Mouse (Mus musculus) neural tube, embryonic 14.5 days (tissue): Measurements from ENCODE around the gene Micu1. TPM values are rescaled to one million over a fixed set of nuclear protein-coding genes. Genes with fewer than 3 reads are reported as not detected.
A peak's percentile ranks its signal among the peaks of the same experiment; 100 is the strongest.

Experiments used
- ATAC-seq: fragments of 200-750 bp; cut with Nextera tagmentation; 2 replicates; pipeline ENCODE4 v1.8.0; 2017; ENCODE audit warnings: low read depth, mild to moderate bottlenecking, moderate TSS enrichment, moderate library complexity
- H3K27ac ChIP-seq: fragments of 300-500 bp; sonication (generic); 2 replicates; pipeline ENCODE4 v1.5.1; 2014; ENCODE audit warnings: low read depth, mild to moderate bottlenecking, control low read depth, low read length, moderate library complexity, mixed read lengths
- H3K27me3 ChIP-seq: fragments of 300-500 bp; sonication (generic); 2 replicates; pipeline ENCODE4 v1.6.1; 2014; ENCODE audit warnings: low read length; ENCODE audit not compliant: control insufficient read depth, insufficient read depth
- H3K36me3 ChIP-seq: fragments of 300-500 bp; sonication (generic); 2 replicates; pipeline ENCODE4 v1.6.1; 2014; ENCODE audit warnings: low read length, mixed read lengths; ENCODE audit not compliant: control insufficient read depth, insufficient read depth
- H3K4me1 ChIP-seq: fragments of 300-500 bp; sonication (generic); 2 replicates; pipeline ENCODE4 v1.6.1; 2014; ENCODE audit warnings: low read length; ENCODE audit not compliant: control insufficient read depth, insufficient read depth
- H3K4me2 ChIP-seq: fragments of 300-500 bp; sonication (generic); 2 replicates; pipeline ENCODE4 v1.6.1; 2014; ENCODE audit warnings: mild to moderate bottlenecking, low read depth, low read length, control low read depth
- H3K4me3 ChIP-seq: fragments of 300-500 bp; sonication (generic); 2 replicates; pipeline ENCODE4 v1.5.1; 2014; ENCODE audit warnings: low read depth, low read length, control low read depth, mixed read lengths
- H3K9ac ChIP-seq: fragments of 300-500 bp; sonication (generic); replicated peaks from 2 replicates; pipeline ENCODE4 v1.6.1; 2014; ENCODE audit warnings: low read depth, mild to moderate bottlenecking, control low read depth, low read length, mixed read lengths
- H3K9me3 ChIP-seq: fragments of 300-500 bp; sonication (generic); 2 replicates; pipeline ENCODE4 v1.6.1; 2016; ENCODE audit warnings: low read length; ENCODE audit not compliant: control insufficient read depth
- WGBS: fragments of 180-500 bp; shearing (Covaris S2); extraction: QIAGEN DNeasy Blood & Tissue Kit; methylation state at CpG from one replicate; pipeline ENCODE4 v1.1.7; 2014; 5-methylcytosine and 5-hydroxymethylcytosine counted together
- polyA plus RNA-seq: library from polyadenylated mRNA; unstranded; fragments of >200 nt; fragmentation: Nextera tagmentation; extraction: Ambion mirVana; gene quantifications from 2 replicates; pipeline ENCODE4 v1.2.1, GENCODE M21; 2014

The Micu1 gene
- polyA plus RNA-seq, 1 experiment from 2014 or later = 93.9 TPM

GRCm38 (mm10) chr10:59857157-59857556 lies 154.9 kb downstream of the Micu1 start:
- 71% methylated on average over 5 of the region's 5 CpGs for WGBS

DNA sequence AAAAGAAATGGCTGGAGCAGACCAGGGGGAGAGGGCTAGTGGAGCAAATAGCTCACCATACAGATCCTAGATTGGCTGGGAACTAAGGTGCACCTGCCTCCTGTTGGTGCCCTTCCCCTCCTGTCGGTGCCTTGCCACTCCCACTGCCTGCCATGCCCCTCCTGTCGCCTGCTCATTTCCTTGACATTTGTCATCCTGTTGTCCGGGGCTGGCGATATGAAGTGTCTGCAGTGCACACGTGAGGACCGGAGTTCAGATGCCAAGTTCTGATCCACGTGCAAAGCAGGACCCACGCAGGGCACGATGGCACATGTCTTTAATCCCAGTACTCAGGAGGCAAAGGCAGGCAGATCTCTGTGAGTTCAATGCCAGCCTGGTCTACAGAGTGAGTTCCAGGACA lies 158.4 kb downstream of the Micu1 start:
- WGBS = 74% methylated on average over 9 of the region's 9 CpGs
- peaks cover 3% of the 10 kb centered on the region; the same call in 1 of the 2 replicates for H3K4me1 ChIP-seq
- no peaks in the 10 kb centered on the region for H3K27me3 ChIP-seq
- no peak for ATAC-seq
- no peak overlapping the region for H3K27ac ChIP-seq
- no peak overlapping the region for H3K4me3 ChIP-seq
- no peaks in the 10 kb centered on the region for H3K36me3 ChIP-seq
- no peak overlapping the region for H3K4me2 ChIP-seq
- no peak overlapping the region for H3K9ac ChIP-seq
- no peaks in the 10 kb centered on the region for H3K9me3 ChIP-seq

More at GRCm38 (mm10) chr10:59857157-59857556, 154.9 kb downstream of the Micu1 start:
- H3K27me3 ChIP-seq = no peaks in the 10 kb centered on the region
- H3K36me3 ChIP-seq = no peaks in the 10 kb centered on the region
- H3K9me3 ChIP-seq = no peaks in the 10 kb centered on the region
- no peak overlapping the region for H3K4me3 ChIP-seq
- H3K4me2 ChIP-seq = no peak overlapping the region
- H3K4me1 ChIP-seq = no peaks in the 10 kb centered on the region
- no peak overlapping the region for H3K27ac ChIP-seq
- ATAC-seq = no peak
- H3K9ac ChIP-seq = no peak overlapping the region

DNA sequence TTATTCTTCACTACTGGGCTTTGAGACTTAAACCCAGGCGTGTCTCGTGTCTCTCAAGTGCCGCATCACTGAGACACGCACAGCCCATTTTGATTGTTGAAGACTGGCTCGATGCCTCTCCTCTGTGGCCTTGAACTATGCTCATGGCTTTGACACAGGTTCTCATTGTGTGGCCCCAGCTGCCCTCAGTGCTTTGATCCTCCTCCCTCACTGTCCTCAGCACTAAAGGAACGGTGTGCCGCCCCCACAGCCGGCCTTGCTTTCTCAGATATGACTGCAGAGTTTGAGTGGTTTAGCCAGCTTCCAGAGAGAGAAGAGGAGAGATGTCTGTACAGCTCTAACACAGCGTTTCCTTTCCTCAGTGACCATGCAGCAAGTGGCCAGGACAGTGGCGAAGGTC lies 158.9 kb downstream of the Micu1 start:
- Histone ChIP-seq H3K4me2 (no peak overlapping the region), H3K27me3 (no peaks in the 10 kb centered on the region), H3K9me3 (no peaks in the 10 kb centered on the region), H3K36me3 (no peaks in the 10 kb centered on the region), H3K9ac (no peak overlapping the region), H3K4me1 (peaks cover 3% of the 10 kb centered on the region; the same call in 1 of the 2 replicates), H3K4me3 (no peak overlapping the region), H3K27ac (no peak overlapping the region)
- WGBS = 81% methylated on average over 10 of the region's 10 CpGs
- ATAC-seq = no peak

DNA sequence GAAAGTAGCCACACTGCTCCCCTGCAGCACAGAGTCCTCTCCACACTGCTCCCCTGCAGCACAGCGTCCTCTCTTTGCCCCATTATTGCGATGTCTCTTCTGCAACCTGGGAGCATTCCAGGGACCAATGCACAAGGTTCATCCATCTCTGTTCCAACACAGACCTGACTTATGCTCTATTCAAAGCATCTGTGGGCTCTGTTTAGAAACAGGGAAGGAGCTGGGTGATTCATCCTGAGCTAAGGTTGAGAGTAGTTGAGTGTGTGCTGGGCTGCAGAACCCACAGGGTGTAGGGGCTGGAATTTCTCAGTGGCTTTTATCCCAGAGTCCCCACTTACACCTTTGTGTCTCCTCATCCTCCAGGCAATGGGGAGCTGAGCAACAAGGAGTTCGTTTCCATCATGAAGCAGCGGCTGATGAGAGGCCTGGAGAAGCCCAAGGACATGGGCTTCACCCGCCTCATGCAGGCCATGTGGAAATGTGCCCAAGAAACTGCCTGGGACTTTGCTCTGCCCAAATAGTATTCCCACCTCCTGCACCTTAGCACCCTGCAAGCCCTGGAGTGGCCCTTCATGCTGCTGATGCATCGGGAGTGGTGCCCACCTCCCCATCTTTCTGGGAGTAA lies 160.7 kb downstream of the Micu1 start:
- H3K9ac ChIP-seq = no peak overlapping the region
- H3K27me3 ChIP-seq = no peaks in the 10 kb centered on the region
- H3K4me2 ChIP-seq = no peak overlapping the region
- no peak overlapping the region for H3K4me3 ChIP-seq
- 81% methylated on average over 6 of the region's 6 CpGs for WGBS
- H3K9me3 ChIP-seq = no peaks in the 10 kb centered on the region
- no peak overlapping the region for H3K27ac ChIP-seq
- ATAC-seq = no peak
- H3K36me3 ChIP-seq = no peaks in the 10 kb centered on the region
- peaks cover 3% of the 10 kb centered on the region; the same call in 1 of the 2 replicates for H3K4me1 ChIP-seq

- Histone ChIP-seq H3K4me1 (peaks cover 3% of the 10 kb centered on the region; the same call in 1 of the 2 replicates), H3K27ac (no peak overlapping the region), H3K4me2 (no peak overlapping the region), H3K27me3 (no peaks in the 10 kb centered on the region), H3K9me3 (no peaks in the 10 kb centered on the region), H3K9ac (no peak overlapping the region), H3K36me3 (no peaks in the 10 kb centered on the region), H3K4me3 (no peak overlapping the region)
- ATAC-seq = no peak
- WGBS = 32% methylated on average over 4 of the region's 4 CpGs
These were observed 161.3 kb downstream of the Micu1 start for GRCm38 (mm10) chr10:59863620-59864019.

- H3K4me1 ChIP-seq = peaks cover 3% of the 10 kb centered on the region; the same call in 1 of the 2 replicates
- H3K36me3 ChIP-seq = no peaks in the 10 kb centered on the region
- H3K4me3 ChIP-seq = no peak overlapping the region
- H3K27me3 ChIP-seq = no peaks in the 10 kb centered on the region
- ATAC-seq = no peak
- H3K9ac ChIP-seq = no peak overlapping the region
- no peak overlapping the region for H3K27ac ChIP-seq
- no peaks in the 10 kb centered on the region for H3K9me3 ChIP-seq
- 64% methylated on average over 19 of the region's 19 CpGs for WGBS
- no peak overlapping the region for H3K4me2 ChIP-seq
These were observed 162.1 kb downstream of the Micu1 start for GRCm38 (mm10) chr10:59864232-59864875.

- Histone ChIP-seq H3K4me1 (peaks cover 3% of the 10 kb centered on the region; the same call in 1 of the 2 replicates), H3K4me3 (no peak overlapping the region), H3K9ac (no peak overlapping the region), H3K27ac (no peak overlapping the region), H3K27me3 (no peaks in the 10 kb centered on the region), H3K36me3 (no peaks in the 10 kb centered on the region), H3K4me2 (no peak overlapping the region), H3K9me3 (no peaks in the 10 kb centered on the region)
- WGBS = 35% methylated on average over 13 of the region's 13 CpGs
- ATAC-seq = peak; percentile 82; the same call in 1 of the 2 replicates
These were observed 162.8 kb downstream of the Micu1 start for GRCm38 (mm10) chr10:59864884-59865726.

DNA sequence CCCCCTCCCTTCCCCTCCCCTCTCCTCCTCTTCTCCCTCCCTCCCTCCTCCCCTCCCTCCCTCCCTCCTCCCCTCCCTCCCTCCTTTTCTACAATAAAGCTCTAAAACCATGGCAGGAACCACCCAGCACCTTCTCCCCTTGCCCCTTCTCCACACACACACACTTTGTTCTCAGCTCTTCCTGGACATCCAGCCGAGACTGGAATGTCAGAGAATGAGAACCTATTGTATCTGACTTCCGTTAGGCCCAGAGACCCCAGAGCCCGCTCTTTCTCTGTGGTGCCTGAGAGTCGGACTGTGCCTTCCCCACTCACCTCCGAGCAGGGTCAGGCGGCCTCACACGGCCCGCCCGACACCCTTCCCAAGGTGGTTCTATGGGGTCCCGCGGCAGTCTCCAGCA lies 166.0 kb downstream of the Micu1 start:
- Histone ChIP-seq H3K27ac (no peak overlapping the region), H3K36me3 (no peaks in the 10 kb centered on the region), H3K4me1 (peaks cover 3% of the 10 kb centered on the region; the same call in 1 of the 2 replicates), H3K27me3 (no peaks in the 10 kb centered on the region), H3K9me3 (no peaks in the 10 kb centered on the region), H3K9ac (no peak overlapping the region), H3K4me3 (no peak overlapping the region), H3K4me2 (no peak overlapping the region)
- no peak for ATAC-seq
- WGBS = 60% methylated on average over 11 of the region's 11 CpGs
